Mouse (Mus musculus) midbrain, embryonic 10.5 days (tissue): ENCODE measurements around the gene Gm44503. TPM values are rescaled to one million over a fixed set of nuclear protein-coding genes. Genes with fewer than 3 reads are reported as not detected.

ENCODE experiments used
- DNase-seq: peaks from one replicate; pipeline ENCODE4 v3.0.0-alpha.2; 2017; ENCODE audit warnings: low spot score
- H3K27ac ChIP-seq: fragments of 300-500 bp; sonication (generic); replicated peaks from 2 replicates; pipeline ENCODE4 v1.5.1; 2016; ENCODE audit warnings: mild to moderate bottlenecking
- H3K27me3 ChIP-seq: fragments of 300-500 bp; sonication (generic); 2 replicates; pipeline ENCODE4 v1.6.1; 2016; ENCODE audit warnings: low read depth, mild to moderate bottlenecking; ENCODE audit not compliant: poor library complexity, severe bottlenecking
- H3K36me3 ChIP-seq: fragments of 300-500 bp; sonication (generic); 2 replicates; pipeline ENCODE4 v1.6.1; 2016; ENCODE audit warnings: mild to moderate bottlenecking, moderate library complexity
- H3K4me1 ChIP-seq: fragments of 300-500 bp; sonication (generic); 2 replicates; pipeline ENCODE4 v1.6.1; 2016
- H3K4me3 ChIP-seq: fragments of 300-500 bp; sonication (generic); 2 replicates; pipeline ENCODE4 v1.5.1; 2016; ENCODE audit warnings: mild to moderate bottlenecking, moderate library complexity
- H3K9me3 ChIP-seq: fragments of 300-500 bp; sonication (generic); replicated peaks from 2 replicates; pipeline ENCODE4 v1.6.1; 2016; ENCODE audit warnings: mild to moderate bottlenecking
- whole genome bisulfite sequencing: fragments of 180-500 bp; shearing (Covaris S2); methylation state at CpG from one replicate; pipeline ENCODE4 v1.1.7; 2016; 5-methylcytosine and 5-hydroxymethylcytosine counted together
- polyA plus RNA-seq: library from polyadenylated mRNA; unstranded; fragments of >200 nt; fragmentation: Nextera tagmentation; extraction: Ambion mirVana; gene quantifications from 2 replicates; pipeline ENCODE4 v1.2.1, GENCODE M21; 2016

The Gm44503 gene
- not detected in 2 replicates for polyA plus RNA-seq

DNA sequence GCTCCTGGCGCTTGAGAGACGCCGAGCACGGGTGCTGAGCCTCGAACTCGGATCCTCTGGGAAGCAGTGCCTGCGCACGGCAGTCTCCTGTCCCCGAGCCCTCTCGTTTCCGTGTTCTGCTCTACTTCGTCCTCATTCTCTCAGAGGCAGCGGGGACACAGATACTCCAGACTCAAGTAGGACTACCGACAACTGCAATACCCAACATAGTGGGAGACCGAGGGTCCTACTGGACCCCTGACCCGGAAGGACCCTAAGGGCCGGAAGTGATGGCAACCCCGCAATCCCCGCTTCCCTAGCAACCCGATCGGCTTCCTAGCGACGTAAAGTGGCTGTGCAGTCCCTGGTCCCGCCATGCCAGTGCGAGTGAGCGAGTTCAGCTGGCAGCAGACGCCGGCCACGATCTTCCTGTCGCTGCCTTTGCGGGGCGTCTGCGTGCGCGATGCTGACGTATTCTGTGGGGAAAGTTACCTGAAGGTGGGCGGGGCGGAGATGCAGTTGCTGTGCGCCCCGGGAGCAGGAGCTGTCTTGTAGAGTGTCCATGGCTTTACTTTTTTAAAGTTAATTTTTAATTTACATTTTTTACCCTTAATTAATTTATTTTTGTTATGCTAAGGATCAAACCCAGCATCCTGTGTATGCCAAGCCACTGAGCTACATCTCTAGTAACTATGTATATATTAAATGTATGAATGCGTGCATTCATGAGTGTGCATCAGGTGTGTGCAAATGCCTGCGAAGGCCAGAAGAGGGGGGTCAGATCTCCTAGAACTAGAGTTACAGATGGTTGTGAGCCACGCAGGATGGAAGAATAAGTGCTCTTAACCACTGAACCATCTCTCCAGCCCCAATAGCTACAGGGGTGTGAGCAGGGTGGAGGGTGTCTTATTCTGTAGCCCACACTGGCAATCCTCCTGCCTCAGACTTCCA lies at the start of gene Gm44503, which contains the start of gene Dyx1c1:
Gene Gm44503 (plus strand): TSS at position 332 of the 930 bp plus-strand sequence.
Gene Dyx1c1 (plus strand): TSS at position 265 of the 930 bp plus-strand sequence.
- Histone ChIP-seq H3K36me3 (no peaks in the 10 kb centered on the region), H3K9me3 (no peaks in the 10 kb centered on the region), H3K4me3 (peak within 1 kb of the TSS; percentile 79), H3K4me1 (peaks cover 15% of the 10 kb centered on the region), H3K27ac (peak within 1 kb of the TSS; percentile 84), H3K27me3 (no peaks in the 10 kb centered on the region)
- 2% methylated on average over 43 of the region's 43 CpGs for WGBS
- peak; percentile 92 for DNase-seq

DNA sequence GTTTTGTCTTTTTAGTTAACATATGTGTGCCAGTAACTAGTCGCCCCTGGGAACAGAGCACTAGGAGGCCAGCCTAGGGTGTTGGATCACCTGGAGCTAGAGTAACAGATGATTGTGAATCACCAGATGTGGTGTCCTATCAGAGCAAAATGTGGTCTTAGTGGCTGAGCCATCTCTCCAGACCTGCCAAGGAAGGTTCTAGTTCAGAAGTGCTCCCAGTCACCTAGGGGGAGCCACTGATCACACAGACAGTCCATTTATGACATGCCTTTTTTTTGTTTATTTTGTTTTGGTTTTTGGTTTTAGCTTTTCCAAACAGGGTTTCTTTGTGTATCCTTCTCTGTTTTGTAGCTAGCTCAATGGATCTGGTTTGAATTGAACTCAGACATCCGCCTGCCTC lies 47.3 kb upstream of the Gm44503 start:
- Histone ChIP-seq H3K27ac (no peak overlapping the region), H3K9me3 (no peaks in the 10 kb centered on the region), H3K27me3 (no peaks in the 10 kb centered on the region), H3K36me3 (peaks cover 94% of the 10 kb centered on the region), H3K4me1 (no peaks in the 10 kb centered on the region), H3K4me3 (no peak overlapping the region)
- 86% methylated on average over 2 of the region's 2 CpGs for WGBS
- DNase-seq, result no peak

GRCm38 (mm10) chr9:72913551-72913950 lies 45.1 kb upstream of the Gm44503 start:
- Histone ChIP-seq H3K4me3 (no peak overlapping the region), H3K27me3 (no peaks in the 10 kb centered on the region), H3K27ac (no peak overlapping the region), H3K9me3 (no peaks in the 10 kb centered on the region), H3K36me3 (peaks cover 81% of the 10 kb centered on the region), H3K4me1 (no peaks in the 10 kb centered on the region)
- 90% methylated on average over 6 of the region's 6 CpGs for WGBS
- DNase-seq, result no peak

DNA sequence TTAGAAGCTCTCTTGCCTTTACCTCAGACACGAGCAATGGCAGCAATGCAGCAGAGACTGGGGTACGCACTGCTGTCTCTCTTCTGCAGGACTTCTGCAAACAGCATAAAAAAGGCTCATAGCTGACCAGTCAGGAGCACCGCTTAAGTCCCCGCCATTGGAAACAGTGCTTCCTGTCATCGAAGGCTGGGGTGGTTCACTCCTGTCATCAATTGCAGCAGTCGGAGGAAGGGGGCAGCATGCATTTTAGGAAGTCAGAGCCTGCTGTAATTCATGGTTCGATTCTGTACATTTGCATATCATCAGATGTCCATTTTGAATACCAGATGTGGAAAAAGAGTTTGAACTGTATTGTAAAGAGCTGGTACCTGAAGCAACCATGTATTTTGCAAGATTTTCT lies 42.9 kb upstream of the Gm44503 start:
- Histone ChIP-seq H3K9me3 (no peaks in the 10 kb centered on the region), H3K36me3 (peaks cover 59% of the 10 kb centered on the region), H3K27me3 (no peaks in the 10 kb centered on the region), H3K27ac (no peak overlapping the region), H3K4me1 (no peaks in the 10 kb centered on the region), H3K4me3 (no peak overlapping the region)
- WGBS, result 86% methylated on average over 7 of the region's 7 CpGs
- no peak for DNase-seq

GRCm38 (mm10) chr9:72923068-72923467 lies 35.6 kb upstream of the Gm44503 start:
- Histone ChIP-seq H3K27ac (no peak overlapping the region), H3K36me3 (0 out of 2 replicates have a peak, but pooled peaks cover 7% of the 10 kb centered on the region), H3K4me3 (no peak overlapping the region), H3K4me1 (peaks cover 38% of the 10 kb centered on the region), H3K9me3 (no peaks in the 10 kb centered on the region), H3K27me3 (peaks cover 44% of the 10 kb centered on the region)
- no peak for DNase-seq
- 74% methylated on average over 3 of the region's 3 CpGs for WGBS

DNA sequence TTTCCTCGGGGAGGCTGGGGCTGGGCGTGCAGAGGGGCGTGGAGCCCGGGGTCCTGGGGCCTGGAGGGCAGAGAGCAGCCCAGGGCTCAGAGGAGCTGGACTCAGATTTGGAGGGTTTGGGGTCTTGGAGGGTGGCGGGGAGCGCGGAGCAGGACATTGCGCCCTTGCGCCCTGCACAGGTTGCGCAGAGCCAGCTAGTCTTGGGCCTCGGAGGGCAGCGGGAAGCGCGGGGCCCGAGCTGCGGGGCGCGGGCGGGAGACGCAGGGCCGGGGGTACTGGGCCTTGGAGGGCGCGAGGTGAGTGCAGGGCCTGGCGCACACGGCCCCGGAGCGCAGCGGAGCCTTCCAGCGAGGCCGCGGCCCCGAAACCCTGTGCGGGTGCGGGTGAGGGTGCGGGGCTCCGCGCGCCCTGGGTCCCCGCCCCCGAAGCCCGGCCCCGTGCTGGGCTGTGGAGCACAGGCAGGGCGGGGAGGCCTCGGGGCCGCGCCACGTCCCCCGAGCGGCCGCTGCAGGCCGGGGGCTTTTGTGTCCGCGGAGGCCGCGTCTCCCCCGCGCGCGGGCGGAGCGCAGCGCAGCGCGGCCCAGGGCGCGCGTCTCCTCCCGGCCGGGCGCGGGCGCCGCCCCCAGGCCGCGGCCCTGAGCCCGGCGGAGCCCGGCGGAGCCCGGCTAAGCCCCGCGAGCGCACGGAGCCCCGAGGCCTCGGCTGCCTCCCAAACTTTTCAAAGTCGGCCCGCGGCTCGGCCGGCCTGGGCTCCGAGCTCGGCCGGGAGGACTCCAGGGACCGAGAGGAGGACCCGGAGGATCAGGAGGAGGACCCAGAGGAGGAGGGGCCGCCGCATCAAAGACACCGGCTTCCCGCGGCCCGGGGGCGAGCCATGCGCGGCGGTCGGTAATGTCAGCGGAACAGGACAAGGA lies 33.4 kb upstream of the Gm44503 start, which contains the start of gene Pygo1:
Gene Pygo1 (plus strand): TSS at position 625 of the 914 bp plus-strand sequence.
- H3K27ac ChIP-seq, result peak within 1 kb of the TSS; percentile 94
- peaks cover 44% of the 10 kb centered on the region for H3K27me3 ChIP-seq
- peak within 1 kb of the TSS; percentile 85 for H3K4me3 ChIP-seq
- peaks cover 15% of the 10 kb centered on the region for H3K36me3 ChIP-seq
- DNase-seq, result peak; percentile 80
- no peaks in the 10 kb centered on the region for H3K9me3 ChIP-seq
- WGBS, result under 1% methylated on average over 102 of the region's 108 CpGs
- peaks cover 38% of the 10 kb centered on the region for H3K4me1 ChIP-seq

- peaks cover 15% of the 10 kb centered on the region for H3K36me3 ChIP-seq
- peak overlapping the region; percentile 85 for H3K4me3 ChIP-seq
- peak overlapping the region; percentile 94 for H3K27ac ChIP-seq
- no peak for DNase-seq
- peaks cover 44% of the 10 kb centered on the region for H3K27me3 ChIP-seq
- 1% methylated on average over 20 of the region's 20 CpGs for WGBS
- H3K9me3 ChIP-seq, result no peaks in the 10 kb centered on the region
- H3K4me1 ChIP-seq, result peaks cover 38% of the 10 kb centered on the region
Observed at GRCm38 (mm10) chr9:72925935-72926258, 32.8 kb upstream of the Gm44503 start.

- 82% methylated on average over 13 of the region's 13 CpGs for WGBS
- peaks cover 6% of the 10 kb centered on the region; the same call in 1 of the 2 replicates for H3K9me3 ChIP-seq
- H3K27me3 ChIP-seq, result peaks cover 17% of the 10 kb centered on the region
- no peak overlapping the region for H3K4me3 ChIP-seq
- no peak for DNase-seq
- H3K4me1 ChIP-seq, result peaks cover 19% of the 10 kb centered on the region
- peaks cover 45% of the 10 kb centered on the region for H3K36me3 ChIP-seq
- H3K27ac ChIP-seq, result no peak overlapping the region
Observed at GRCm38 (mm10) chr9:72931166-72931790, 27.4 kb upstream of the Gm44503 start.

- no peak for DNase-seq
- 88% methylated on average over 4 of the region's 4 CpGs for WGBS
Observed at GRCm38 (mm10) chr9:72935309-72935708, 23.3 kb upstream of the Gm44503 start.

GRCm38 (mm10) chr9:72936301-72936700 lies 22.4 kb upstream of the Gm44503 start:
- peaks cover 30% of the 10 kb centered on the region for H3K36me3 ChIP-seq
- no peak overlapping the region for H3K4me3 ChIP-seq
- H3K9me3 ChIP-seq, result peaks cover 6% of the 10 kb centered on the region; the same call in 1 of the 2 replicates
- no peak for DNase-seq
- H3K27ac ChIP-seq, result no peak overlapping the region
- 83% methylated on average over 2 of the region's 2 CpGs for whole genome bisulfite sequencing
- H3K27me3 ChIP-seq, result no peaks in the 10 kb centered on the region
- H3K4me1 ChIP-seq, result 0 out of 2 replicates have a peak, but pooled peaks cover 2% of the 10 kb centered on the region

More at GRCm38 (mm10) chr9:72935309-72935708, 23.3 kb upstream of the Gm44503 start:
- Histone ChIP-seq H3K4me3 (no peak overlapping the region), H3K27ac (no peak overlapping the region), H3K9me3 (peaks cover 6% of the 10 kb centered on the region; the same call in 1 of the 2 replicates), H3K36me3 (peaks cover 30% of the 10 kb centered on the region), H3K27me3 (no peaks in the 10 kb centered on the region), H3K4me1 (0 out of 2 replicates have a peak, but pooled peaks cover 2% of the 10 kb centered on the region)

- WGBS, result 63% methylated on average over 3 of the region's 3 CpGs
- Histone ChIP-seq H3K27ac (no peak overlapping the region), H3K36me3 (peaks cover 50% of the 10 kb centered on the region), H3K9me3 (peaks cover 11% of the 10 kb centered on the region; the same call in 1 of the 2 replicates), H3K4me3 (no peak overlapping the region), H3K4me1 (no peaks in the 10 kb centered on the region), H3K27me3 (no peaks in the 10 kb centered on the region)
- DNase-seq, result no peak
Observed at GRCm38 (mm10) chr9:72943424-72943823, 15.2 kb upstream of the Gm44503 start.

DNA sequence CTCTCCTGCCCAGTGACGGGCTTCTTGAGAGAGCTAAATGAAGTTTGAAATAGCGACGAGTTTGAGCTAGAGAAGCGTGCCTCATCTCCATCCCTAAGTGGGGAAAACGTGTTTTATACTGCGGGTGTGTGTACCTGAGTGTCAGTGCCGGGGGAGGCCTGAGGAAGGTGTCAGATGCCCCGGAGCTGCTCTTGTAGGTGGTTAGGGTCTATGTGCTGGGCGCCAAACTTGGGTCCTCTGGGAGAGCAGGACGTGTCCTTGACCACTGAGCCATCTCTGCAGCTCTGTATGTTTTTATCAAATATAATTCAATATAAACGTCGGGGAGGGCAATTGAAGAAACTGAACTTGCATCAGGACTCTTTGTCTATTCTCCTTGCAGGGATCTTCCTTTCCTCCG lies 14.4 kb upstream of the Gm44503 start:
- H3K9me3 ChIP-seq, result peaks cover 11% of the 10 kb centered on the region; the same call in 1 of the 2 replicates
- 90% methylated on average over 13 of the region's 13 CpGs for WGBS
- H3K36me3 ChIP-seq, result peaks cover 50% of the 10 kb centered on the region
- H3K27ac ChIP-seq, result no peak overlapping the region
- H3K27me3 ChIP-seq, result no peaks in the 10 kb centered on the region
- H3K4me1 ChIP-seq, result no peaks in the 10 kb centered on the region
- H3K4me3 ChIP-seq, result no peak overlapping the region
- no peak for DNase-seq
